26 mouse cellular contexts compared by ENCODE assay signal in genomic region chr14:81013208-81013607, GRCm38 (mm10).
DNase-seq lines count a peak whose midpoint lies in the region; ATAC-seq lines count a peak whose summit lies in the region.
"Had no signal": no experiment of that assay in that cellular context is flagged by ENCODE, and none has a peak within 500 bp of the region (broad histone marks: within the 10 kb centered on the region; RNA-seq: fewer than 3 reads in every experiment).

No protein-coding gene starts in this region.

- no peak overlapping the region for H3K27ac ChIP-seq in embryonic facial prominence, embryonic 11.5 days (replicated peaks; ENCODE audit: low read depth, low read length)
- H3K27ac ChIP-seq in embryonic facial prominence, embryonic 10.5 days (replicated peaks), result no peak overlapping the region
- H3K27ac ChIP-seq in limb, embryonic 11.5 days (replicated peaks; ENCODE audit: low read depth, low read length), result no peak overlapping the region
- H3K27ac ChIP-seq in limb, embryonic 10.5 days, result no peak overlapping the region
- H3K27ac ChIP-seq in limb, embryonic 13.5 days, result no peak overlapping the region
- H3K27ac ChIP-seq: embryonic facial prominence, embryonic 12.5 days; embryonic facial prominence, embryonic 15.5 days; forebrain, embryonic 15.5 days; gastrocnemius, adult 2 months; heart, embryonic 15.5 days; hindbrain, embryonic 10.5 days; hindbrain, embryonic 14.5 days had no signal

- H3K4me3 ChIP-seq in embryonic facial prominence, embryonic 11.5 days (ENCODE audit: low read depth, low read length), result no peak overlapping the region
- no peak overlapping the region for H3K4me3 ChIP-seq in embryonic facial prominence, embryonic 10.5 days
- H3K4me3 ChIP-seq in limb, embryonic 11.5 days (ENCODE audit: low read depth, low read length), result no peak overlapping the region
- no peak overlapping the region for H3K4me3 ChIP-seq in limb, embryonic 10.5 days
- no peak overlapping the region for H3K4me3 ChIP-seq in limb, embryonic 13.5 days
- H3K4me3 ChIP-seq: embryonic facial prominence, embryonic 12.5 days; embryonic facial prominence, embryonic 15.5 days; forebrain, embryonic 15.5 days; gastrocnemius, adult 2 months; heart, embryonic 12.5 days; heart, embryonic 15.5 days; hindbrain, embryonic 10.5 days had no signal

- no peaks in the 10 kb centered on the region for H3K4me1 ChIP-seq in embryonic facial prominence, embryonic 11.5 days (ENCODE audit: control insufficient read depth, insufficient read depth, low read length)
- no peaks in the 10 kb centered on the region for H3K4me1 ChIP-seq in embryonic facial prominence, embryonic 10.5 days
- no peaks in the 10 kb centered on the region for H3K4me1 ChIP-seq in limb, embryonic 11.5 days (ENCODE audit: control insufficient read depth, insufficient read depth, low read length)
- H3K4me1 ChIP-seq in limb, embryonic 10.5 days, result no peaks in the 10 kb centered on the region
- 0 out of 2 replicates have a peak, but pooled peaks cover 6% of the 10 kb centered on the region for H3K4me1 ChIP-seq in limb, embryonic 13.5 days
- H3K4me1 ChIP-seq: embryonic facial prominence, embryonic 12.5 days; embryonic facial prominence, embryonic 15.5 days; forebrain, embryonic 15.5 days; heart, embryonic 12.5 days; heart, embryonic 15.5 days; hindbrain, embryonic 10.5 days had no signal

- 66% methylated on average over 5 of the region's 5 CpGs for WGBS in embryonic facial prominence, embryonic 11.5 days
- WGBS in embryonic facial prominence, embryonic 10.5 days, result 77% methylated on average over 5 of the region's 5 CpGs
- WGBS in limb, embryonic 11.5 days, result 58% methylated on average over 5 of the region's 5 CpGs
- 82% methylated on average over 5 of the region's 5 CpGs for WGBS in limb, embryonic 10.5 days
- 14% methylated on average over 5 of the region's 5 CpGs for WGBS in limb, embryonic 13.5 days

- ATAC-seq in embryonic facial prominence, embryonic 11.5 days (replicated peaks; ENCODE audit: insufficient number of reproducible peaks, low FRiP score, low TSS enrichment, low read depth), result no peak
- peak; percentile 65 for ATAC-seq in limb, embryonic 11.5 days (ENCODE audit: insufficient number of reproducible peaks, low FRiP score, low TSS enrichment, low read depth)
- ATAC-seq in limb, embryonic 13.5 days (ENCODE audit: low FRiP score, low read depth), result peak; percentile 81
- ATAC-seq: activated CD4-positive, CD25-positive, alpha-beta regulatory T cell, adult 4 months; forebrain, embryonic 15.5 days had no signal

- no peak overlapping the region for H3K9ac ChIP-seq in embryonic facial prominence, embryonic 11.5 days (replicated peaks; ENCODE audit: low read length)
- H3K9ac ChIP-seq in limb, embryonic 11.5 days (ENCODE audit: low read length), result no peak overlapping the region
- no peak overlapping the region for H3K9ac ChIP-seq in limb, embryonic 13.5 days
- H3K9ac ChIP-seq: embryonic facial prominence, embryonic 12.5 days; embryonic facial prominence, embryonic 15.5 days; forebrain, embryonic 15.5 days; heart, embryonic 12.5 days; heart, embryonic 15.5 days; hindbrain, embryonic 14.5 days had no signal

- no peaks in the 10 kb centered on the region for H3K27me3 ChIP-seq in embryonic facial prominence, embryonic 11.5 days (ENCODE audit: control insufficient read depth, insufficient read depth, low read length)
- no peaks in the 10 kb centered on the region for H3K27me3 ChIP-seq in embryonic facial prominence, embryonic 10.5 days (replicated peaks; ENCODE audit: low read depth, poor library complexity, severe bottlenecking)
- no peaks in the 10 kb centered on the region for H3K27me3 ChIP-seq in limb, embryonic 11.5 days (ENCODE audit: control insufficient read depth, insufficient read depth, low read length)
- H3K27me3 ChIP-seq in limb, embryonic 10.5 days (ENCODE audit: low read depth, poor library complexity, severe bottlenecking), result no peaks in the 10 kb centered on the region
- no peaks in the 10 kb centered on the region for H3K27me3 ChIP-seq in limb, embryonic 13.5 days
- H3K27me3 ChIP-seq: embryonic facial prominence, embryonic 12.5 days; embryonic facial prominence, embryonic 15.5 days; forebrain, embryonic 15.5 days; heart, embryonic 12.5 days; heart, embryonic 15.5 days had no signal

- H3K36me3 ChIP-seq in embryonic facial prominence, embryonic 11.5 days (replicated peaks; ENCODE audit: control insufficient read depth, insufficient read depth, low read depth, low read length), result no peaks in the 10 kb centered on the region
- H3K36me3 ChIP-seq in embryonic facial prominence, embryonic 10.5 days (replicated peaks), result no peaks in the 10 kb centered on the region
- H3K36me3 ChIP-seq in limb, embryonic 11.5 days (ENCODE audit: control insufficient read depth, insufficient read depth, low read length), result no peaks in the 10 kb centered on the region
- H3K36me3 ChIP-seq in limb, embryonic 10.5 days, result no peaks in the 10 kb centered on the region
- H3K36me3 ChIP-seq in limb, embryonic 13.5 days, result no peaks in the 10 kb centered on the region
- H3K36me3 ChIP-seq: embryonic facial prominence, embryonic 12.5 days; embryonic facial prominence, embryonic 15.5 days; forebrain, embryonic 15.5 days; heart, embryonic 12.5 days; heart, embryonic 15.5 days; hindbrain, embryonic 10.5 days had no signal

- H3K9me3 ChIP-seq in embryonic facial prominence, embryonic 11.5 days (replicated peaks; ENCODE audit: control insufficient read depth, low read length), result no peaks in the 10 kb centered on the region
- no peaks in the 10 kb centered on the region for H3K9me3 ChIP-seq in embryonic facial prominence, embryonic 10.5 days
- H3K9me3 ChIP-seq in limb, embryonic 11.5 days (ENCODE audit: control insufficient read depth, low read length), result no peaks in the 10 kb centered on the region
- H3K9me3 ChIP-seq in limb, embryonic 10.5 days (replicated peaks), result no peaks in the 10 kb centered on the region
- no peaks in the 10 kb centered on the region for H3K9me3 ChIP-seq in limb, embryonic 13.5 days
- H3K9me3 ChIP-seq: embryonic facial prominence, embryonic 12.5 days; embryonic facial prominence, embryonic 15.5 days; forebrain, embryonic 15.5 days; heart, embryonic 12.5 days; heart, embryonic 15.5 days; hindbrain, embryonic 10.5 days had no signal

- H3K4me2 ChIP-seq in embryonic facial prominence, embryonic 11.5 days (ENCODE audit: low read depth, low read length), result no peak overlapping the region
- H3K4me2 ChIP-seq in limb, embryonic 11.5 days (ENCODE audit: low read depth, severe bottlenecking), result no peak overlapping the region
- H3K4me2 ChIP-seq in limb, embryonic 13.5 days (replicated peaks), result no peak overlapping the region
- H3K4me2 ChIP-seq: embryonic facial prominence, embryonic 12.5 days; embryonic facial prominence, embryonic 15.5 days; forebrain, embryonic 15.5 days; heart, embryonic 12.5 days; heart, embryonic 15.5 days; hindbrain, embryonic 14.5 days had no signal

- peak; percentile 2 for DNase-seq in embryonic facial prominence, embryonic 11.5 days (ENCODE audit: low spot score)
- DNase-seq in embryonic facial prominence, embryonic 10.5 days (ENCODE audit: low spot score), result no peak
- DNase-seq in limb, embryonic 11.5 days (ENCODE audit: low spot score), result no peak
- DNase-seq in limb, embryonic 10.5 days (ENCODE audit: low spot score), result no peak
- no peak for DNase-seq in gastrocnemius, postnatal 10 days
- DNase-seq: adrenal gland, adult 8-10 months; adrenal gland, postnatal 25 days; cerebellum, adult 11-12 months; cerebellum, adult 8-10 months; cerebellum, postnatal 10 days; cerebellum, postnatal 36 days; embryo, embryonic 11 days; gastrocnemius, adult 2 months; gastrocnemius, postnatal 25 days; heart, adult 18-20 months; heart, postnatal 10 days; heart, postnatal 36 days had no signal
